Mouse (Mus musculus) forebrain, postnatal 0 days (tissue): ENCODE results near the gene Adra2c. TPM values are rescaled to one million over a fixed set of nuclear protein-coding genes. Genes with fewer than 3 reads are reported as not detected.

Experiments used
- ATAC-seq: fragments of 200-750 bp; cut with Nextera tagmentation; 2 replicates; pipeline ENCODE4 v1.8.0; 2017; ENCODE audit warnings: mild to moderate bottlenecking, moderate library complexity
- DNase-seq: peaks from one replicate; pipeline ENCODE4 v3.0.0-alpha.2; 2015
- H3K27ac ChIP-seq: fragments of 300-500 bp; sonication (generic); 2 replicates; pipeline ENCODE4 v1.5.1; 2014; ENCODE audit warnings: low read depth, mild to moderate bottlenecking, antibody characterized with exemption, low read length, moderate library complexity, mixed read lengths
- H3K27me3 ChIP-seq: fragments of 300-500 bp; sonication (generic); 2 replicates; pipeline ENCODE4 v1.6.1; 2014; ENCODE audit warnings: mild to moderate bottlenecking, low read length, mixed read lengths; ENCODE audit not compliant: insufficient read depth
- H3K36me3 ChIP-seq: fragments of 300-500 bp; sonication (generic); 2 replicates; pipeline ENCODE4 v1.6.1; 2014; ENCODE audit warnings: mild to moderate bottlenecking, moderate library complexity; ENCODE audit not compliant: insufficient read depth
- H3K4me1 ChIP-seq: fragments of 300-500 bp; sonication (generic); 2 replicates; pipeline ENCODE4 v1.6.1; 2014; ENCODE audit warnings: antibody characterized with exemption; ENCODE audit not compliant: insufficient read depth
- H3K4me2 ChIP-seq: fragments of 300-500 bp; sonication (generic); 2 replicates; pipeline ENCODE4 v1.6.1; 2014; ENCODE audit warnings: low read depth, mild to moderate bottlenecking, moderate library complexity
- H3K4me3 ChIP-seq: fragments of 300-500 bp; sonication (generic); 2 replicates; pipeline ENCODE4 v1.5.1; 2014; ENCODE audit warnings: low read depth, low read length, mixed read lengths
- H3K9ac ChIP-seq: fragments of 300-500 bp; sonication (generic); 2 replicates; pipeline ENCODE4 v1.6.1; 2014; ENCODE audit warnings: mild to moderate bottlenecking
- H3K9me3 ChIP-seq: fragments of 300-500 bp; sonication (generic); 2 replicates; pipeline ENCODE4 v1.6.1; 2016; ENCODE audit warnings: low read length
- CTCF ChIP-seq: sonication (generic); IDR thresholded peaks from 2 replicates; pipeline ENCODE4 v1.5.1; 2016; ENCODE audit warnings: antibody characterized with exemption, control low read depth, low read depth
- WGBS: fragments of 180-500 bp; shearing (Covaris S2); extraction: QIAGEN DNeasy Blood & Tissue Kit; methylation state at CpG from one replicate; pipeline ENCODE4 v1.1.7; 2014; 5-methylcytosine and 5-hydroxymethylcytosine counted together
- polyA plus RNA-seq: library from polyadenylated mRNA; unstranded; fragments of >200 nt; fragmentation: Nextera tagmentation; extraction: Ambion mirVana; gene quantifications from 2 replicates; pipeline ENCODE4 v1.2.1, GENCODE M21; 2015
- total RNA-seq: library from RNA; depleted of rRNA; stranded (reverse); fragments of >200 nt; gene quantifications from 2 replicates; pipeline ENCODE4 v1.2.3, GENCODE M21; 2014; rRNA removed

The Adra2c gene
- total and polyA plus RNA-seq, 2 experiments from 2014 or later, result 1.7 to 10.7 TPM

DNA sequence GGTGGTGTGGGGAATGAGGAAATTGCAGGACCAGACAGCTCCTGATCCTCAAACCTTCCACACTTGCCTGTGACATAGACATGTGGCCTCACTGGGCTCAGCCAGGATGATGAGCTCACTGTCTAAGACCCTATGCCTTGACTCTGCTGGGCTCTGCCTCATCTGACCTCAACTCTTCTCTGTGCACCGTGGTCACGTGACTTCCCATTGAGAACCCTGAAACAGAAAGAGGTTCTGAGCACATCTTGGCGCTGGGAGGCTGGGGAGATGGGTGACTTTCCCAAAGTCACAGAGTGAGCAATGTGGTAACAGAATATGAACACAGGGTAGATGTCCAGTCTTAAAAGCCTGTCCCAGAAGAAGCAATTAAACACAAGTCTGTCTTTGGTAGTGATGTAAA, 37.1 kb downstream of the Adra2c start:
- TF ChIP-seq CTCF, result no peak
- Histone ChIP-seq H3K9me3 (no peaks in the 10 kb centered on the region), H3K4me2 (no peak overlapping the region), H3K4me3 (no peak overlapping the region), H3K27ac (no peak overlapping the region), H3K4me1 (peaks cover 12% of the 10 kb centered on the region; the same call in 1 of the 2 replicates), H3K9ac (no peak overlapping the region), H3K36me3 (no peaks in the 10 kb centered on the region), H3K27me3 (peaks cover 4% of the 10 kb centered on the region; the same call in 1 of the 2 replicates)
- WGBS, result 77% methylated on average over 3 of the region's 3 CpGs
- DNase-seq (no peak), ATAC-seq (no peak)

DNA sequence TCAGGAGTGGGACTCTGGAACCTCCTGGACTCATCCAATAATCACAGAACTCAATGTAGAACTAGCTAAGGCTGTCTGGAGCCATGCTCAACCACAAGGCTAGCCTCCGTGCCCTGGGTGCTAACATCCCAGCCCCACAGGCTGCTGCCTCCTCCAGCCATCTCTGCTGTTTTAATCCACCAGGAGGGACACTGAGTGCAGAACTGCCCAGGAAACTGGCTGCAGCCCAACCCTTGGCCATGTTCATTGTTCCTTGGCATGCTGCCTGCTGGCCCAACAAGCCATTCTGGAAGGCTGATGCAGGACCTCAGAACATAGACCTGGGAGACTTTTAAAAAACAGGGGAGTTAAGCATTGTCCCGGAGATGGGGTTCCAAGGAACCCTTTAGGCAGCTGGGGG, 42.5 kb downstream of the Adra2c start:
- no peaks in the 10 kb centered on the region for H3K27me3 ChIP-seq
- no peak overlapping the region for H3K4me2 ChIP-seq
- no peak overlapping the region for H3K4me3 ChIP-seq
- no peaks in the 10 kb centered on the region for H3K4me1 ChIP-seq
- ATAC-seq (no peak), DNase-seq (peak; percentile 66)
- no peaks in the 10 kb centered on the region for H3K9me3 ChIP-seq
- no peaks in the 10 kb centered on the region for H3K36me3 ChIP-seq
- peak; percentile 20; the same call in 1 of the 2 replicates for TF ChIP-seq CTCF
- H3K27ac ChIP-seq, result no peak overlapping the region
- WGBS, result 53% methylated on average over 2 of the region's 2 CpGs
- no peak overlapping the region for H3K9ac ChIP-seq

DNA sequence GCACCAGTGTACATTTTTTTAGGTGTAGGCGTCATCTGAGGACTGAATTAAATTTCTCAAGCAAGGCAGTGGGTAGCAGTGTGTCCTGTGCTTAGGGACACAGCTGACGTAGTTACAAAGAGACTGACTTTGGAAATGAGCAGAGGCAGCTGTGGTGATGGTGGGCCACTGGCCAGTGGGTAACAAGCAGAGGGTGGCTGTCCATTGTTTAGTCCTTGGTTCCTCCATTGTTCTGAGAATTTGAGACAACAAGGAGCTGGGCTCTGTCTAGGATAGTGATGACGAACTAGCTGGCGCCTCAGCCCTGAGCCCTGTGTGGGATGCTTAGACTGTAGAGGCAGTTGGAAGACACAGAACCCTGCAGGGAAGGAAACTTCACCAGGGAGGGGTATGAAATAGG, 52.7 kb downstream of the Adra2c start:
- H3K9me3 ChIP-seq, result no peaks in the 10 kb centered on the region
- DNase-seq (no peak), ATAC-seq (no peak)
- no peak overlapping the region for H3K27ac ChIP-seq
- no peaks in the 10 kb centered on the region for H3K27me3 ChIP-seq
- no peak overlapping the region for H3K4me2 ChIP-seq
- no peak overlapping the region for H3K4me3 ChIP-seq
- peaks cover 12% of the 10 kb centered on the region for H3K4me1 ChIP-seq
- 58% methylated on average over 4 of the region's 4 CpGs for WGBS
- no peak for TF ChIP-seq CTCF
- no peak overlapping the region for H3K9ac ChIP-seq
- H3K36me3 ChIP-seq, result no peaks in the 10 kb centered on the region

Other genes with a start within 250 kb of the Adra2c start
- gene Hgfac, start 236.8 kb upstream of the Adra2c start, total RNA-seq, result 0.69 and 2.1 TPM in 2 replicates
- gene Hgfac, start 236.8 kb upstream of the Adra2c start, polyA plus RNA-seq, result 0.36 TPM in 1 of 2 replicates, not detected in the other
- 15.0 and 16.4 TPM in 2 replicates for gene Dok7, start 221.6 kb upstream of the Adra2c start, total RNA-seq
- gene Dok7, start 221.6 kb upstream of the Adra2c start, polyA plus RNA-seq, result 9.6 and 10.1 TPM in 2 replicates
- gene Lrpap1, start 172.6 kb upstream of the Adra2c start, total RNA-seq, result 96.6 and 99.3 TPM in 2 replicates
- 137 and 150 TPM in 2 replicates for gene Lrpap1, start 172.6 kb upstream of the Adra2c start, polyA plus RNA-seq
- 1.1 TPM in 1 of 2 replicates, not detected in the other for gene Hmx1, start 110.8 kb downstream of the Adra2c start, total RNA-seq
- gene Hmx1, start 110.8 kb downstream of the Adra2c start, polyA plus RNA-seq, result not detected in 2 replicates
- gene Cpz, start 247.4 kb downstream of the Adra2c start, total RNA-seq, result 3.5 and 14.3 TPM in 2 replicates
- gene Cpz, start 247.4 kb downstream of the Adra2c start, polyA plus RNA-seq, result 1.8 and 2.2 TPM in 2 replicates